Mouse (Mus musculus) left cerebral cortex, adult 9 months (tissue): ENCODE data around the gene Otud3.
"Not testable (repeated sequence)": the region's sequence is repeated elsewhere in the genome, so short reads cannot be mapped to it uniquely, and the experiment has no call there.

Experiments
- DNase-seq, 2 experiments: peaks; one replicate each; pipeline ENCODE4 v3.0.0; 2022; ENCODE audit warnings: low spot score in 2 of 2

Gene Otud3

GRCm38 (mm10) chr4:138913797-138914196 lies at the start of gene Otud3:
Otud3 (minus strand) TSS chr4:138913945.
- DNase-seq = peak; percentile 88 to 95

DNA sequence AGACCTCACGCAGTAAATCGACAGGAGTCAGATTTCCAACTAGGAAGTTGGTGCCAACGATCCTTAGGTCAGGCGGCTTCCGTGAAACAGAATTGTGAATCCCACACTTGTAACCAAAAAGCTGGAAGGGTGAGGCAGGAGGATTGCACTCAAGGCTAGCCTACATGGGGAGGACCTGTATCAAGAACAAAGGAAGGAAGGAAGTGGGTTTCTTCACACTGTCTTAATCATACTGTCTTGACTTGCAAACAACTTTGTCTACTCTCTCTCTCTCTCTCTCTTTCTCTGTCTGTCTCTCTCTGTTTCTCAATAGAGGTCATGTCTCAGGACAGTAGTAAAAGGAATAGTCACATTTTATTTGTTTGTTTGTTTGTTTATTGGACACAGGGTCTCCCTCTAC lies 49.0 kb upstream of the Otud3 start:
- no peak for DNase-seq

DNA sequence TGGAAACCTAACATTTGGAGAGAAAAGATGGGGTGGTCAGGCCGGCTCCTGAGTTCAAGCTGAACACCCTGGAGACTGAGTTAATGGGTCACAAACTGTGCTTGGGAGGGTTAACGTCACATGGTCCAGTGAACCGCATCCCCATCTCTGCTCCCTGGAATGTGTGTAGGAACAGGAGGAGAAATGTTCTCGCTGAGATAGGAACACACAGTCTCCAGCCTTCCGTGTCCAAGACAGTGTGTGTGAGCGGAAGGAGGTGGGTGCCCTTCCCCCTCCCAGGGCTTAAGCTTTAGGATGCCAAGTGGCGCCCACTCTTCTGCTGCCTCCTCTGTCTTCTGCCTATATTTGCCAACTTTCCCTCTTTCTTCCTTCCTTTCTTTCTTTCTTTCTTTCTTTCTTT lies 46.2 kb upstream of the Otud3 start:
- peak in 1 of 2 experiments; percentile 43 for DNase-seq

GRCm38 (mm10) chr4:138959120-138959519 lies 45.4 kb upstream of the Otud3 start:
- peak in 1 of 2 experiments; percentile 49 for DNase-seq

DNA sequence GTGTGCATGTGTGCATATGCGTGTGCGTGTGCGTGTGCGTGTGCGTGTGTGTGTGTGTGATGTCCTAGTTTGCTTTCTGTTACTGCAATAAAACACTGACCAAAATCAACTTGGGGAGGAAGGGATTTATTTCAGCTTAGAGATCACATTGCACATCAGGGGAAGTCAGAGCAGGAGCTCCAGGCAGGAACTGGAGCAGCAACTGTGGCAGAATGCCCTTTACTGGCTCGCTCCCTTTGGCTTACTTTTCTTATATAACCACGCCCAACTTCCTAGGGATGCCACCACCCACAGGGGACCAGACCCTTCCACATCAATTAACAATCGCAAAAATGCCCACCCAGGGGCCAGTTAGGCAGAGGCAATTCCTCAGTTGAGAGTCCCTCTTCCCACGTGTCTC lies 44.9 kb upstream of the Otud3 start:
- no peak for DNase-seq

- DNase-seq = no peak
Measured at GRCm38 (mm10) chr4:138948257-138948656, 34.5 kb upstream of the Otud3 start.

DNA sequence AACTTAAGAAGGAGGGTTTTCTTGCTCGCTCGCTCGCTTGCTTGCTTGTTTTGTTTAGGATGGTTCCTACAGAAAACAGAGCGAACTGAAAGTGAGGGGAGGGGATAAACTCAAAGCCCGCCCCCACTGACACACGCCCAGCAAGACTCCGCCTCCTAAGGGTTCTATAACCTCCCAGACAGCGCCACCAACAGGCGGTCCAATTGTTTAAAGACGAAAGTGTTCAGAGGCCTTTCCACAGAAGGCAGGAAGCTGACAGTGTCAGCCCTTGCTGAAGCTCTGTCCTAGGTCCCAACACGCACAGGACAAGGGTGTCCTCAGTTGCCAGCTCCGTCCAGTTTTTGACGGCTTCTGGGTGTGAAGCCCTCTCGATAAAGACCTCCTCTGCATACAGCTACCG lies 30.0 kb upstream of the Otud3 start:
- DNase-seq = peak in 1 of 2 experiments; percentile 58

- DNase-seq = no peak
Measured at GRCm38 (mm10) chr4:138941966-138942365, 28.2 kb upstream of the Otud3 start.

- DNase-seq = no peak
Measured at GRCm38 (mm10) chr4:138941401-138941800, 27.7 kb upstream of the Otud3 start.

- DNase-seq = no peak
Measured at GRCm38 (mm10) chr4:138939481-138939880, 25.7 kb upstream of the Otud3 start.

DNA sequence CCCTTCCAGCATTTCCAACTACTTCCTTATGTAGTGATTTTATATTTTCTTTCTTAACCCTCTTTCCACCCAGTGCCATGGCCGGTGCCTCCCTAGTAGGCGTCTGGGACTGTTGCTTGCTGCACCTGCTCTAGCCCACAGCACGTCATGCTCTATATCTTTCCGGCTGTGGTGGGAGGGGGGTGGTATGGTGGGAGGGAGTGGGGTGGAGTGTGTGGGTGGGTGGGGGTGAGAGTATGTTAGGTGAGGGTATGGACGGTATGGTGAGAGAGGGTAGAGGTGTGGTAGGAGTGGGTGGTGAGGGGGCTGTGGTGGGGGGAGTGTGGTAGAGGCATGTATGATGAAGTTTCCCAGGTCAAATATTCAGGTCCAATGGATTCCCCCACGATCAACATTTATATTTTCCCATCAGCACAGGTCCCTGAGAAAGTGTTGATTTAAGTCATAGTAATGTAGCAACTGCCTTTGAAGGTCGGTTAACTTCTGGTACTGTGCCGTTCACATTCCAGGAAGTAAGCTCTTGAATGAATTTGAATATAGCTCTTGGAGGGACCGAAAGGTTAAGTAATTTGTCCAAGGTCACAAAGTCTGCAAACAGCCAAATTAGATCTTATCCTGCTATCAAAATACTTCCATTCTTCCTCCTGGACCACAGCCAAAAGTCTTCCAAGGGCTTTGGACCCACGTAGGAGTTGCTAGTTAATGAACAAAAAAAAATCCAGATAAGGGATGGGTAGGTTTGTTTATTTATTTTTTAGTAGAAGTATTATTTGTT lies 24.9 kb upstream of the Otud3 start:
- no peak for DNase-seq

DNA sequence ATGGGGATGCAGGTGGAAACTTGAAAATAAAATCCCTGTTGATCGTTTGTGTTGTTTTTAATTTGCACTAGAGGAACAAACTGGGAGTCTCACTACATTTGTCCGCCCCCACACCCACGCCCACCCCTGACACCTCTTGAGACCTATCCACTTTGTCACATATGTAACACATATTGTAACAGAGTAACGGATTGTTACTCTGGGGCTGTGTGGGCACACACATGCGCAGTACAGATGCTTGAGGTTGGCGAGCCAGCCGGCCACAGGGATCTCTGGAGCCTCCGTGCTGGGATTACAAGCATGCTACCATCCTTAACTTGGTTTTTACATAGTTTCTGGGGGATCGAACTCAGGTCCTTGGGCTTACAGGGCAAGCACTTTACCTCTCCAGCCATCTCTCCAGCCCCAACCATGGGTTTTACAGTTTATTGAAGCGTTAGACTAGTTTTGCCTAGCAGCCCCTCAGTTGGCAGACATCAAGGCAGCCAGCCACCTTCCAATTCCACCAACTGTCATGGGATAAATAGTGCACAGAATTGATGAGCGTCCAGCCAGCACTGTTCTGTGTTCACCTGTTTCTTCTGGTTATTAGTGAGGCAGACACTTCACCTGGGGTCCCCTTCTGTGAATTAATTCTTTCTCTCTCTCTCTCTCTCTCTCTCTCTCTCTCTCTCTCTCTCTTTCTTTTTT lies 20.9 kb upstream of the Otud3 start:
- DNase-seq = no peak

GRCm38 (mm10) chr4:138933862-138934261 lies 20.1 kb upstream of the Otud3 start:
- no peak for DNase-seq

DNA sequence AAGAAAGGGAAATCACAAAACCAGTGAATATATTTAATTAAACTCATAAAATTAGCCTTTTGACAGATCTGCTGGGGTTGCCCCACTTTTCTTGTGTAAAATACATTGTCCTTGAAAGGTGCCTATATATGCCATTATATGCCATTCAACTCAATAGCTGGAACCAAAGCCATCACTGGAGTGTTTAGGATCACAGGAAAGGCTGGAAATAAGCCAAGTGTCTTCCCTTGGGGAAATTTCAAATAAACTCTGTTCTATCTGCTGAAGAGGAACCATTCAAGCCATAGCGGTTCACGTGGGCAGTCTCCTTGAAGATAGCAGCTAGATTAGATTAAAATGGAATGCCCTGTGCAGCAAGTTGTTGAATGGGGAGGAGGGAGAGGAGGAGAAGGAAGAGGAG lies 11.8 kb upstream of the Otud3 start:
- no peak for DNase-seq

DNA sequence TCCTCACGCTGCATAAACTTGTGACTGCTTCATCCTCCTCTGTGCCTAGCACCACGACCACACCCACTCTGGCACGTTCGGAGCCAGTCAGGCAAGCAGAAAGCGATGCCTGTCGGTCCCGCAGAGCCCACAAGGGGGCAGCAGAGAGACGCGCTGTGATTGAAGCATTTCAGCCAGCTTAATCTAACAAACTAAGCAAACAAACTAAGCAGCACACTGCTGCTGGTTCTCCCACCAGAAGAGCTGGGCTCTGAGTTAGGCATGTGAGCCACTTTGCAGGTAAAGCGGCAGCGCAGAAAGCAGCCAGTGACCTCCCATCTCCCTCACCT lies 8.3 kb upstream of the Otud3 start:
- DNase-seq = peak; percentile 80 to 99

DNA sequence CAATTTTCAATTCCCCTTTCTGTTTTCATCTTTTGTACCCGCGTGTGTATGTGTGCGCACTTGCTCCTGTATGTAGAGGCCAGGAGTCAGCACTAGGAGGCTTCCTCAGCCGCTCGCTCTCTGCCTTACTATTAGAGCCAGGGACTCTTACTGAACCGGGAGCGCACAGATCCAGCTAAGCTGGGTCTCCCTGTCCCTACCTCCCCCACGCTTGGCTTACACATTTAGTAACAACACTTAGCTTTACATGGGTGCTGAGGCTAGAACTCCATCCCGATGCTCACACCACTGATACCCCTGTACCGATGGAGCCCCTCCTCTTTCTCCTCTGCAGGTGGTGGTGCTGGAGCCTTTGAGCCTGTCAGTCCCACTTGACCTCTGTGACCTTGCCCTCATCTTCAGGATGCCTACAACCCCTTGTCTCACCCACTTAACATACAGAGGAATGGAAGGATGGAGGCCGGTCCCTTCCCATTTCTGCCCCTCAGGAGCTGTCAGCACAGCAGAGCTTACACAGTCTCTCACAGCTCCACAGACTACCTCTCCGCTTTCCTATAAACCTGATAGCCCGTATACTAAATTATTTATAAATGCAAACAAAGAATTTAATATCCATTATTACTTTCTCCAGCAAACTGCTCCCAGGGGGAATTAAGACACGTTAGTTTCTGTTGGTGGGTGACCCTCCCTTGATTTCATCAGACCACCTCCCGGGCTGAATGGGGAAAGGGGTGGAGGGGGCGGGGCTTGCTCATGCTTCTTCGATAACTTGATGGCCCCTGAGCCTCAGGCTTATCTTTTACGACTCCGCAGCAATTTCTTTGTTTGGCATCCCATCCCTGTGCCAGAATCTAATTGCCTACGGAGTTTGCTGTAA lies 7.7 kb upstream of the Otud3 start:
- no peak for DNase-seq

DNA sequence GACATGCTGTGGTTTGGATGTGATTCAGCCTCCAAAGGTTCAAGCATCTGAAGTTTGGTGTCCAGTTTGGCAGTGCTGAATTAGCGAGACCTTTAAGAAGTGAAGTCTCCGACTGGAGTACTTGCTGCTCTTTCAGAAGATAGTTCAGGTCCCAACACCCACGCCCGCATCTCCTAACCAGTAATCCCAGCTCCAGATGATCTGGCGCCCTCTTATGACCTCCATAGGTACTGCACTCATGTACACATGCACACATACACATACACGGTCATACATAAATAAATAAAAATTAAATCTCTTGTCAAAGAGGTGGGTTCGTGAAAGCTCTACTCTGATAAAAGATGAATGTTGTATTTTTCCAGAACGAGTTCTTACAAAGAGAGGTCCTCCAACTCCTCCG lies 3.5 kb upstream of the Otud3 start:
- no peak for DNase-seq

GRCm38 (mm10) chr4:138913141-138913787 lies 481 bp downstream of the Otud3 start:
- DNase-seq = no peak

DNA sequence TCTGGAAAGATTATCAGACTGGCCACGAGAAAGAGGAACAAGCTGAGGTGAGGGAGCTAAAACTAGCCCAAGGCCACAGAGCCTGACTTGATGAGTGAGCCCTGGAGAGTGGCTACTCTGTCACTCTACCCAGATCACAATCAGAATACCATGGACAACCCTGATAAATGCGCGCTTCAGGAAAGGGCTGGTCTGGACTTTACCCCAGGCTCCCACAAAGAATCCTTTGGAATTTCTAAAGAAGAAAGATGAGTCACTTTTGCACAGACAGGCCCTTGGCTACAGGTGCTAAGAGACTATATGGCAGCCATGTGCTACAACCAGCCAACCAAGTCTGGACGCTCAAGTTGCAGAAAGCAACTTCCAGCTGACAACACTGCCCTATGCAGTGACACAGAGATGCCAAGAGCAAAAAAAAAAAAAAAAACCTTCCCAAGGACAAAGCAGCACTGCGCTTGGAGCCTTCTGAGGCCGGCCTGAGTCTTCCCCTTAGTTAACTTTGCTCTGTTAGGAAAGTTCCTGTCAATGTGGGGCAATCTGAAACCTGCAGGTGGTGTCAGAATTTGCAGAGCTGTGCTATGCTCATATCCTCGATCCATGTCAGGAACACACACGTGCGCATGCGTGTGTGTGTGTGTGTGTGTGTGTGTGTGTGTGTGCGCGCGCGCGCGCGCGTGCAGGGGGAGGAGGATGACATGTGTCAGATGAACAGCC lies 8.0 kb downstream of the Otud3 start:
- DNase-seq = no peak

GRCm38 (mm10) chr4:138899361-138899760 lies 14.4 kb downstream of the Otud3 start:
- DNase-seq = peak in 1 of 2 experiments; percentile 32

DNA sequence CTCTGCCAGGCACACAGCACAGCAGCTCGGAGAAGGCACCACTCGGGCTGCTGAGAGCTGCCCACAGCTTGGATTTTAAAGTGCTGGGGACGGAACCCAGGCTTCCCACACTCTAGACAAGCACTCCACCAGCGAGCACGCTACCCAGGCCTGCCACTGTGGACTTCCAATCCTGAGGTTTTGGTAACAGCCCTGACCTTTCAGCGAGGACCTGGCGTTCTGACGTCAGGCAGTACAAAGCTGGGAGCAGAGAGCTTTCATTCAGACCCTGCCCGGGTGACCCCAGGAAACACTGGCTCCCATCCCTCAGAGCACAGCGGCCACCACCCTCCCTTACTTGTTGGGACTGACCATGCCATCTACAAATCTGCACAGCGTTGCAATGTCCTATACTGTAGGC lies 20.0 kb downstream of the Otud3 start:
- DNase-seq = not testable (repeated sequence)
